Mouse (Mus musculus) embryo, embryonic 10.5 days (tissue): ENCODE measurements at regions not wholly inside any gene's neighbourhood (a gene's known extent, or its start where the extent isn't known, plus 50 kb on each side); places are given as distances from the start of the nearest gene placed in this dataset.

Experiments
- DNase-seq: peaks from one replicate; pipeline ENCODE4 v3.0.0-alpha.2; 2015; ENCODE audit warnings: low spot score

- DNase-seq: no peak
These were observed 160.2 kb downstream of the Calcrl start for GRCm38 (mm10) chr2:84265002-84265401.

GRCm38 (mm10) chr2:84266158-84266557, 159.1 kb downstream of the Calcrl start:
- DNase-seq: peak; percentile 58

- peak; percentile 52 for DNase-seq
These were observed 158.2 kb downstream of the Calcrl start for GRCm38 (mm10) chr2:84266883-84267554.

- DNase-seq: no peak
These were observed 151.0 kb downstream of the Calcrl start for GRCm38 (mm10) chr2:84274038-84274724.

- no peak for DNase-seq
These were observed 148.0 kb downstream of the Calcrl start for GRCm38 (mm10) chr2:84277181-84277580.
